Mouse (Mus musculus) MEL (cell line): ENCODE measurements around the gene Cfap69. TPM values are rescaled to one million over a fixed set of nuclear protein-coding genes. Genes with fewer than 3 reads are reported as not detected.

ENCODE experiments used
- DNase-seq: peaks from one replicate; pipeline ENCODE4 v3.0.0; 2011; ENCODE audit warnings: low read depth, low spot score
- H3K27ac ChIP-seq: 2 replicates; pipeline ENCODE4 v1.5.1; 2012; ENCODE audit warnings: low read depth, mild to moderate bottlenecking, control low read depth, low read length, moderate library complexity; ENCODE audit not compliant: control insufficient read depth
- H3K27me3 ChIP-seq, 2 experiments: fragments of 150-350 bp in 1 of 2; sonication (generic) in 1 of 2; 2 replicates each; pipeline ENCODE4 v1.6.1; 2012; ENCODE audit warnings: low read length in 2 of 2, mild to moderate bottlenecking in 2 of 2, improper control_type of control experiment in 1 of 2, moderate library complexity in 1 of 2; ENCODE audit not compliant: insufficient read depth in 2 of 2, control insufficient read depth in 1 of 2
- H3K36me3 ChIP-seq, 2 experiments: 2 replicates each; pipeline ENCODE4 v1.6.1; 2012 to 2014; ENCODE audit warnings: low read length in 2 of 2, improper control_type of control experiment in 1 of 2, inconsistent platforms in 1 of 2, mild to moderate bottlenecking in 1 of 2; ENCODE audit not compliant: insufficient read depth in 2 of 2, control insufficient read depth in 1 of 2
- H3K4me1 ChIP-seq, 2 experiments: fragments of 150-350 bp in 1 of 2; sonication (generic) in 1 of 2; 2 replicates each; pipeline ENCODE4 v1.6.1; 2012; ENCODE audit warnings: low read length in 2 of 2, improper control_type of control experiment in 1 of 2, mild to moderate bottlenecking in 1 of 2; ENCODE audit not compliant: insufficient read depth in 2 of 2, control insufficient read depth in 1 of 2
- H3K4me3 ChIP-seq, 2 experiments: fragments of 150-350 bp in 1 of 2; sonication (generic) in 1 of 2; 2 replicates each; pipeline ENCODE4 v1.5.1; 2012; ENCODE audit warnings: low read depth in 2 of 2, low read length in 2 of 2, mild to moderate bottlenecking in 2 of 2, moderate library complexity in 2 of 2, control low read depth in 1 of 2, improper control_type of control experiment in 1 of 2; ENCODE audit not compliant: control insufficient read depth in 1 of 2, insufficient read depth in 1 of 2
- H3K79me2 ChIP-seq: 2 replicates; pipeline ENCODE4 v1.6.1; 2012; ENCODE audit warnings: mild to moderate bottlenecking, low read length, moderate library complexity; ENCODE audit not compliant: control insufficient read depth, poor library complexity, insufficient read depth
- H3K9ac ChIP-seq: 2 replicates; pipeline ENCODE4 v1.6.1; 2012; ENCODE audit warnings: low read depth, mild to moderate bottlenecking, control low read depth, low read length, moderate library complexity; ENCODE audit not compliant: control insufficient read depth, poor library complexity, severe bottlenecking
- H3K9me3 ChIP-seq: fragments of 150-350 bp; sonication (generic); replicated peaks from 2 replicates; pipeline ENCODE4 v1.6.1; 2012; ENCODE audit warnings: mild to moderate bottlenecking, low read length, improper control_type of control experiment, moderate library complexity; ENCODE audit not compliant: insufficient read depth
- BHLHE40 ChIP-seq: IDR thresholded peaks from 2 replicates; pipeline ENCODE4 v1.6.1; 2012; ENCODE audit warnings: low read depth, mild to moderate bottlenecking, inconsistent platforms, low read length, improper control_type of control experiment, borderline replicate concordance
- CHD1 ChIP-seq: IDR thresholded peaks from 2 replicates; pipeline ENCODE4 v1.6.1; 2012; ENCODE audit warnings: low read depth, mild to moderate bottlenecking, inconsistent platforms, low read length, improper control_type of control experiment
- CHD2 ChIP-seq: IDR thresholded peaks from 2 replicates; pipeline ENCODE4 v1.6.1; 2011; ENCODE audit warnings: low read length, improper control_type of control experiment
- CTCF ChIP-seq, 3 experiments: IDR thresholded peaks in 2 of 3; conservative IDR thresholded peaks in 1 of 3; 2 replicates each; pipeline ENCODE4 v1.5.1; 2011 to 2012; ENCODE audit warnings: low read length in 3 of 3, low read depth in 2 of 3, mild to moderate bottlenecking in 2 of 3, improper control_type of control experiment in 1 of 3, inconsistent platforms in 1 of 3, mixed read lengths in 1 of 3, moderate library complexity in 1 of 3; ENCODE audit not compliant: control insufficient read depth in 1 of 3, insufficient read depth in 1 of 3, poor library complexity in 1 of 3, severe bottlenecking in 1 of 3
- E2F4 ChIP-seq: IDR thresholded peaks from 2 replicates; pipeline ENCODE4 v1.6.1; 2011; ENCODE audit warnings: low read depth, low read length, improper control_type of control experiment, borderline replicate concordance
- EP300 ChIP-seq, 2 experiments: IDR thresholded peaks; 2 replicates each; pipeline ENCODE4 v1.6.1; 2011; ENCODE audit warnings: improper control_type of control experiment in 2 of 2, low read length in 2 of 2, low read depth in 1 of 2, mild to moderate bottlenecking in 1 of 2
- ETS1 ChIP-seq: IDR thresholded peaks from 2 replicates; pipeline ENCODE4 v1.6.1; 2012; ENCODE audit warnings: low read depth, mild to moderate bottlenecking, inconsistent platforms, low read length, improper control_type of control experiment, moderate library complexity
- GATA1 ChIP-seq: IDR thresholded peaks from 2 replicates; pipeline ENCODE4 v1.6.1; 2011; ENCODE audit warnings: low read depth, low read length, improper control_type of control experiment
- HCFC1 ChIP-seq: IDR thresholded peaks from 2 replicates; pipeline ENCODE4 v1.6.1; 2012; ENCODE audit warnings: low read depth, mild to moderate bottlenecking, inconsistent platforms, low read length, improper control_type of control experiment, moderate library complexity
- JUND ChIP-seq: IDR thresholded peaks from 2 replicates; pipeline ENCODE4 v1.6.1; 2011; ENCODE audit warnings: low read depth, mild to moderate bottlenecking, improper control_type of control experiment, low read length
- KAT2A ChIP-seq: conservative IDR thresholded peaks from 2 replicates; pipeline ENCODE4 v1.6.1; 2012; ENCODE audit warnings: low read depth, low read length, improper control_type of control experiment, inconsistent platforms
- MAX ChIP-seq: IDR thresholded peaks from 2 replicates; pipeline ENCODE4 v1.6.1; 2011; ENCODE audit warnings: low read length, improper control_type of control experiment
- MAZ ChIP-seq: IDR thresholded peaks from 2 replicates; pipeline ENCODE4 v1.6.1; 2012; ENCODE audit warnings: low read depth, mild to moderate bottlenecking, inconsistent platforms, low read length, improper control_type of control experiment
- MXI1 ChIP-seq: IDR thresholded peaks from 2 replicates; pipeline ENCODE4 v1.6.1; 2011; ENCODE audit warnings: mild to moderate bottlenecking, low read depth, low read length, improper control_type of control experiment
- MYC ChIP-seq: IDR thresholded peaks from 2 replicates; pipeline ENCODE4 v1.6.1; 2011; ENCODE audit warnings: low read depth, mild to moderate bottlenecking, low read length, improper control_type of control experiment, moderate library complexity
- NELFE ChIP-seq: IDR thresholded peaks from 2 replicates; pipeline ENCODE4 v1.6.1; 2011; ENCODE audit warnings: low read depth, low read length, improper control_type of control experiment
- NRF1 ChIP-seq: IDR thresholded peaks from 2 replicates; pipeline ENCODE4 v1.6.1; 2014; ENCODE audit warnings: low read depth, mild to moderate bottlenecking, inconsistent platforms, low read length, improper control_type of control experiment, moderate library complexity; ENCODE audit not compliant: poor library complexity, insufficient read depth, severe bottlenecking
- POLR2A ChIP-seq, 2 experiments: IDR thresholded peaks; 2 replicates each; pipeline ENCODE4 v1.6.1; 2011 to 2012; ENCODE audit warnings: low read length in 2 of 2, mild to moderate bottlenecking in 2 of 2, control low read depth in 1 of 2, improper control_type of control experiment in 1 of 2, low read depth in 1 of 2, moderate library complexity in 1 of 2; ENCODE audit not compliant: control insufficient read depth in 1 of 2, insufficient read depth in 1 of 2, poor library complexity in 1 of 2
- POLR2AphosphoS2 ChIP-seq: IDR thresholded peaks from 2 replicates; pipeline ENCODE4 v1.6.1; 2011; ENCODE audit warnings: low read length, improper control_type of control experiment
- POLR2AphosphoS5 ChIP-seq: IDR thresholded peaks from 2 replicates; pipeline ENCODE4 v1.6.1; 2012; ENCODE audit warnings: low read depth, borderline replicate concordance, mild to moderate bottlenecking, inconsistent platforms, low read length, moderate library complexity, mixed read lengths
- RAD21 ChIP-seq: IDR thresholded peaks from 2 replicates; pipeline ENCODE4 v1.6.1; 2011; ENCODE audit warnings: mild to moderate bottlenecking, low read depth, low read length, improper control_type of control experiment
- SIN3A ChIP-seq: IDR thresholded peaks from 2 replicates; pipeline ENCODE4 v1.6.1; 2012; ENCODE audit warnings: low read length, improper control_type of control experiment, inconsistent platforms
- SMC3 ChIP-seq: IDR thresholded peaks from 2 replicates; pipeline ENCODE4 v1.6.1; 2011; ENCODE audit warnings: low read depth, low read length, improper control_type of control experiment
- TAL1 ChIP-seq: IDR thresholded peaks from 2 replicates; pipeline ENCODE4 v1.6.1; 2012; ENCODE audit warnings: mild to moderate bottlenecking, inconsistent platforms, low read length, moderate library complexity, mixed read lengths
- TBP ChIP-seq: IDR thresholded peaks from 2 replicates; pipeline ENCODE4 v1.8.0; 2011; ENCODE audit warnings: low read depth, low read length, improper control_type of control experiment
- UBTF ChIP-seq: IDR thresholded peaks from 2 replicates; pipeline ENCODE4 v1.6.1; 2012; ENCODE audit warnings: low read depth, mild to moderate bottlenecking, inconsistent platforms, low read length, improper control_type of control experiment, moderate library complexity, borderline replicate concordance; ENCODE audit not compliant: insufficient read depth
- USF2 ChIP-seq, 2 experiments: IDR thresholded peaks; 2 replicates each; pipeline ENCODE4 v1.6.1; 2011 to 2012; ENCODE audit warnings: improper control_type of control experiment in 2 of 2, low read length in 2 of 2, borderline replicate concordance in 1 of 2, inconsistent platforms in 1 of 2, low read depth in 1 of 2, mild to moderate bottlenecking in 1 of 2; ENCODE audit not compliant: insufficient read depth in 1 of 2
- ZC3H11A ChIP-seq: IDR thresholded peaks from 2 replicates; pipeline ENCODE4 v1.6.1; 2012; ENCODE audit warnings: low read depth, mild to moderate bottlenecking, inconsistent platforms, low read length, improper control_type of control experiment
- ZMIZ1 ChIP-seq: IDR thresholded peaks from 2 replicates; pipeline ENCODE4 v1.6.1; 2012; ENCODE audit warnings: low read depth, mild to moderate bottlenecking, inconsistent platforms, low read length, improper control_type of control experiment, moderate library complexity
- ZNF384 ChIP-seq: IDR thresholded peaks from 2 replicates; pipeline ENCODE4 v1.6.1; 2012; ENCODE audit warnings: low read depth, mild to moderate bottlenecking, inconsistent platforms, low read length, improper control_type of control experiment
- polyA plus RNA-seq, 2 experiments: library from polyadenylated mRNA; stranded (reverse) in 1 of 2; unstranded in 1 of 2; fragments of >175 nt in 1 of 2; fragments of >200 nt in 1 of 2; gene quantifications; 2 replicates each; pipeline versions ENCODE4 v1.2.1 to v1.2.4; 2012; ENCODE audit warnings: low replicate concordance in 2 of 2, low read depth in 1 of 2; ENCODE audit not compliant: insufficient read length in 2 of 2, insufficient read depth in 1 of 2, missing spikeins in 1 of 2
- total RNA-seq: library from RNA; depleted of rRNA; stranded (reverse); fragments of 300-350 nt; gene quantifications from 2 replicates; pipeline ENCODE4 v1.2.3, GENCODE M21; 2012

The Cfap69 gene
- total and polyA plus RNA-seq, 3 experiments: not detected

GRCm38 (mm10) chr5:5646173-5646572, 17.9 kb downstream of the Cfap69 start:
- no peak overlapping the region for H3K27ac ChIP-seq
- no peaks in the 10 kb centered on the region for H3K36me3 ChIP-seq
- H3K4me3 ChIP-seq: no peak overlapping the region
- H3K9ac ChIP-seq: no peak overlapping the region
- no peaks in the 10 kb centered on the region for H3K27me3 ChIP-seq
- TF ChIP-seq SIN3A (no peak), UBTF (no peak), CHD2 (no peak), ZC3H11A (no peak), MYC (no peak), CTCF (IDR thresholded peaks at IDR 0.05 in 2 of 3, conservative IDR thresholded peaks at IDR 0.05 in 1 of 3; ENCODE audit: control insufficient read depth in 1 of 3, insufficient read depth in 1 of 3, low read depth in 2 of 3, low read length in 3 of 3, poor library complexity in 1 of 3, severe bottlenecking in 1 of 3) (peak in 1 of 3 experiments; percentile 25; a peak in 1 of 6 replicates), RAD21 (peak; percentile 29), MAZ (no peak), GATA1 (no peak), SMC3 (peak; percentile 33), ZNF384 (no peak), KAT2A (no peak), HCFC1 (no peak), TBP (no peak), MAX (no peak), TAL1 (no peak), ZMIZ1 (no peak), NELFE (no peak), BHLHE40 (no peak), POLR2AphosphoS2 (no peak), EP300 (IDR thresholded peaks at IDR 0.05; ENCODE audit: low read depth in 1 of 2, low read length in 2 of 2) (no peak), JUND (no peak), MXI1 (no peak)
- H3K4me1 ChIP-seq: no peaks in the 10 kb centered on the region
- peak; percentile 2 for DNase-seq
- no peaks in the 10 kb centered on the region for H3K9me3 ChIP-seq
- H3K79me2 ChIP-seq: no peaks in the 10 kb centered on the region

- Histone ChIP-seq H3K9ac (no peak overlapping the region), H3K27me3 (no peaks in the 10 kb centered on the region), H3K79me2 (no peaks in the 10 kb centered on the region), H3K9me3 (no peaks in the 10 kb centered on the region), H3K36me3 (no peaks in the 10 kb centered on the region), H3K4me1 (no peaks in the 10 kb centered on the region), H3K4me3 (no peak overlapping the region), H3K27ac (no peak overlapping the region)
- DNase-seq: no peak
- TF ChIP-seq E2F4: no peak
- no peak for TF ChIP-seq ZC3H11A
- no peak for TF ChIP-seq MAX
- TF ChIP-seq MXI1: no peak
- TF ChIP-seq POLR2AphosphoS5: no peak
- TF ChIP-seq NRF1: no peak
- no peak for TF ChIP-seq SMC3
- TF ChIP-seq GATA1: no peak
- TF ChIP-seq BHLHE40: no peak
- no peak for TF ChIP-seq CHD1
- TF ChIP-seq USF2 (IDR thresholded peaks at IDR 0.05; ENCODE audit: borderline replicate concordance in 1 of 2, insufficient read depth in 1 of 2, low read depth in 1 of 2, low read length in 2 of 2): no peak
- TF ChIP-seq TBP: no peak
- TF ChIP-seq SIN3A: no peak
- TF ChIP-seq POLR2A (IDR thresholded peaks at IDR 0.05; ENCODE audit: control insufficient read depth in 1 of 2, insufficient read depth in 1 of 2, low read depth in 1 of 2, low read length in 2 of 2, poor library complexity in 1 of 2): no peak
- no peak for TF ChIP-seq UBTF
- no peak for TF ChIP-seq ETS1
- TF ChIP-seq CHD2: no peak
These were observed 25.5 kb downstream of the Cfap69 start for GRCm38 (mm10) chr5:5638496-5638895.
